Mouse (Mus musculus) MEL-GATA-1-ER (cell line): ENCODE measurements around the gene Bsg.

Experiments
- DNase-seq: peaks from one replicate; pipeline ENCODE4 v3.0.0-alpha.2; 2012; ENCODE audit warnings: low read depth; ENCODE audit errors: extremely low read depth

The Bsg gene

GRCm38 (mm10) chr10:79704065-79704969 is at the start of gene Bsg:
Gene Bsg, plus strand, starts transcription at chr10:79704491.
- peak; percentile 93 for DNase-seq

- no peak for DNase-seq
Observed at GRCm38 (mm10) chr10:79654946-79655395, 49.3 kb upstream of the Bsg start.

DNA sequence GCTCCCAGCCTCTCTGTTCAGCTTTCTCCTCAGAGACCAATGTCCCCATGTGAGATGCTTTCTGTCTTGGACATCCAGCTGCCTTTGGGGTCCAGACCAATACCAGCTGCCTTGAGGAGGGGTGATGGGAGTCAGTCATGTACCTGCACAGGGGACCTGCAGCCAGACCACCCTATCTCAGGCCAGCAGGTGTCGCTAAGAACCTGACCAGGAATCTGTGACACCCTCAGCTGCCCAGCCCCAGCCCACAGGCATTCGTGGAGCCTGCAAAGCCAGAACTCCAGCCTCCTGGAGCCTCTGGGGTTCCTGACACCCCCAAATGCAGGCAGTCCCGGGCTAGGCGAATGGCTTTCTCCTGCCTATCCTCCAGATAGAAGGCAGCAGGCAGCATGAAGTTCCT is 45.5 kb upstream of the Bsg start:
- no peak for DNase-seq

DNA sequence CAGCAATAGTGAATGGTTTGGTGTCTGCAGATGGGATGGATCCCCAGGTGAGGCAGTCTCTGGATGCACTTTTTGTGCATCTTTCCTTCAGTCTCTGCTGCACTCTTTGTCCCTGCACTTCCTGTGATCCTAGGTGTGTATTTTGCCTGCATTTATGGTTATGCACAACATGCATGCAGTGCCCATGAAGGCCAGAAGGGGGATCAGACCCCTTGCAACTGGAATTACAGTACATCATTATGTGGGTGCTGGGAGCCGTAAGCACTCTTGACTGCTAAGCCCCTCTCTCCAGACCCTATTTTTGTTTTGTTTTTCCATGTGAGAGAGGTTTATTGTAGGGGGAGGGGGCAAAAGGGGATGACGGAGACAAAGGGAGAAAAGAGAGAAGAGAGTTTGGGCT is 44.0 kb upstream of the Bsg start:
- DNase-seq: no peak

DNA sequence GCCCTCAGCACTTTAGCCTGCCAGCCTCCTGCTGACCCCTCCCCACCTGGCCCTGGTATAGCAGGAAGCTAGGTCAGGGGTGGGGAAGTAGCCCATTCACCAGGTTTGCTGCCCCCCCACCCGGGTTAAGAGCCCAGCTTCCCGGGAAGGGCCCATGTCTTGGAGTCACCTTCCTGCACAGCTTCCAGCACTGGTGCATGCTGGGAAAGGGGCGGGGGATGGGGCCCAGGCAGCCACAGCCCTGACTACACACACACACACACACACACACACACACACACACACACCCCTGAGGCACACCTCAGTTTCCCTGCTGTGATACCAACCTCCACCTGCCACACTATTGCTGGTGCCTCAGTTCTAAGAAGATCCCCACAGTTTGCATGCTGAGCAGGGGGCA is 42.4 kb upstream of the Bsg start:
- no peak for DNase-seq

GRCm38 (mm10) chr10:79664131-79664665 is 40.1 kb upstream of the Bsg start, which contains the start of gene Madcam1:
Gene Madcam1, plus strand, starts transcription at chr10:79664559.
- no peak for DNase-seq

DNA sequence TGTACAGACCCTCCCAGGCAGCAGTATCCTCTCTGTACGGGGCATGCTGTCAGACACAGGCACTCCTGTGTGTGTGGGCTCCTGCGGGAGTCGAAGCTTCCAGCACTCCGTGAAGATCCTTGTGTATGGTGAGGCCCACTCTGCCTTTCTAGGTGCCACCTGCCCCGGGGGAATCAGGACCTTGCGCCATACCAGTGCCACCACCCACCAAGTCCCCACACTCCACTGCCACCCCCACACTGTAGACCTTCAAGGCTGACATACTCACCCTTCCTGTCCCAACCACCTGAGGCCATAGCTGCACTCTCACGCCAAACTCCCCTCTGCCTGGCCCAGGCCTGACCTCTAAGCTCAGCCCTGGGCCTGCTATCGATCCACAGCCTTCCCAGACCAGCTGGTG is 39.2 kb upstream of the Bsg start:
- no peak for DNase-seq

- DNase-seq: no peak
Observed at GRCm38 (mm10) chr10:79666493-79666892, 37.8 kb upstream of the Bsg start.

- DNase-seq: no peak
Observed at GRCm38 (mm10) chr10:79668076-79668475, 36.2 kb upstream of the Bsg start.

DNA sequence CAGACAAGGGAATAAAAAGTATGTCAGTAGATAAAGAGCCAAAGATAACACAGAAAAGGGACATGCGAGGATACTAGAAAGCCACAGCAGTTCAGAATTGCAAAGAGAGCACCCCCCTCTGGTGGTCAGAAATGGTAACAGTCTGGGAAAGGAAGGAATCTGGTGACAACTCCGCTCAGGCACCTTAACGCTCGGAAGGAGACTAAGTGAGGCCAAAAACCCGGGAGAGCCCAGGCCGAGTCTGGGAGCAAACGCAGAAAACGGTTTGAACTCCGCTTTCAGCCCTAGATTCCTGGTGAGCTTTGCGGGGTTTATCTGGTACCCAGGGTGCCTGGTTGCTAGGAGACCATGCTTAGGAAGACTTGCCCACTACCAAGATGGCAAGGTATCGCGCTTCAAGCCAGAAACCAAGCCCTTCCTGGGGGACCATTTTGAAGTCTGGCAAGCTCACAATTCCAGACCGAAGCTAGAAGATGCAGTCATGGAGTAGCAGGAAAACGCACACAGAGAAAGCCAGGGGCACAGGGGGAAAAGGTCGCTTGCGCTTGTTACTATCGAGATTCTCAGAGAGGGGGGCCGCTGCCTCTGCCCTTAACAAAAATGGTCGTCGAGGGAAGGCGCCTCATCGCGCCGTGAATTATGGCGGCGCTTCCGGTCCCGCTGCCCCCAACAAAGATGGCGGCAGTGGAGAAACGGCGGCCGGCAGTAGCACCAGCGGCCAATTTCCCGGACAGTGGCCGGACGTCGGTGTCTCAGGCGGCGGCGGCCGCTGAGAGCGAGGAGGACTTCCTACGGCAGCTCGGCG is 35.3 kb upstream of the Bsg start, which contains the start of gene Tpgs1:
Gene Tpgs1, plus strand, starts transcription at position 599 of the 805 bp plus-strand sequence.
- DNase-seq: peak; percentile 90

- peak; percentile 56 for DNase-seq
Observed at GRCm38 (mm10) chr10:79669576-79670057, 34.7 kb upstream of the Bsg start.

GRCm38 (mm10) chr10:79670071-79670888 is 34.0 kb upstream of the Bsg start:
- DNase-seq: no peak

DNA sequence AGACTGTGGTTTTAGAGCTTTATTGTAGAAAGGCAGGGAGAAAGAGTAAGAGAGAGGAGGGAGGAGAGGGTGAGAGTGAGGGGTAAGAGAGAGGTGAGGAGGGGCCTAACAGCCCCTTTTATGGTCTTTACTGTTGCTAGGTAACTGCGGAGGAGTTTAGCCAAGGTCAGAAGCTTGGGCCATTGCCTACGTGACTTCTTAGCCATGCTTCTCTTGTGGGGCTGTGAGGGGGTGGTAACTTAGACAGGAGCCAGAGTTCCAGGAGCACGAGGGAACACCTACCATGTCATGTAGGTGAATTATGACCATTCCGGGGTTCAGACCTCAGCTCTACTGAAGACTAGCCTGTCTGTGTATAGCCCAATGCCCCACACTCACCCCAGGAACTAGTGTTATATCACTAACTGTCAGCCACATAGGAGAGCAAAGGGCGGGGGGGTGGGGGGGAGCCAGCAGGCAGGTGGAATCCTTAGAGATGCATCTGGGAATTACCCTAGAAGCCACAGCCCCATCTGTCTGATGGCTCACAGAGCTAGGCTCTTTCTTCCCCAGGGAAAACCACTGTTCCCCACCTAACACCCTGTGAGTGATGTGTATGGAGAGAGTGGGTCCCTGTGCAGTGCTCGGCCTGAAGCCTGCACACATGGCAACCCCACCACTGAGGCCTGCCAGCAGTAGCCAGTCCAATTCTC is 32.7 kb upstream of the Bsg start:
- DNase-seq: no peak

DNA sequence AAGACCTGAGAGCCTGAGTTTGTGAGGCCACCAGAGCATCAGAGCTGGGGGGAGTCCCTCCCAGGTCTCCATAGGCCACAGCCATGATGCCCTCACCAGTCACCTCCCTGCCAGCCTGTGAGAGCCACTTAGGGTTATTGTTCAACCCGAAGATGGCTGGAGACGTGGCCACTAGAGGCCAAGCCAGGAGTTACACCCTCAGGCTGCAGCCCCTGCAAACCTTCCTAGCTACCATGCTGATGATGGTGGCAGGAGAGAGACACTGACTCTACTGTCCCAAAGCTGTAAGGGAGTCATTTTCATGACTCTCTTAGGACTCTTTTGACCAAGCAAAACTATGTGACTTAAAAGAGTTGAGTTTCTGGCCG is 32.2 kb upstream of the Bsg start:
- no peak for DNase-seq

DNA sequence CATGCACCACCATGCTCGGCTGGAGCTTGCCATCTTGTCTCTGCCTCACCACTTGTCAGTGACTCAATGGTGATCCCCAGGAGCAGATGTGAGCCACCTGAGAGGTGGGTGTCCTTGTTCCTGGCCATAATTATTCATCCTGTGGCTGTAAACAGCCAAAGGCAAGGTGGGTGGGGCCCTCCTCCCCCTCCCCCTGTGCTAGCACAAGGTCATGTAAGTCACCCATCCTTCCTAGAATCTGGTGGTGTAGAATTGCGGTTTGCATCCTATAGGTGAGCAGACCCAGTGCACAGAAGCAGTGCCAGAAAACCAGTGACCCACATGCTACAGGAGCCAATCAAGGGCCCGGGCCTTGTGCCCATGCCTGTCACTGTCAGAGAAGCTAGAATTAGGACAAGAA is 31.2 kb upstream of the Bsg start:
- DNase-seq: no peak

DNA sequence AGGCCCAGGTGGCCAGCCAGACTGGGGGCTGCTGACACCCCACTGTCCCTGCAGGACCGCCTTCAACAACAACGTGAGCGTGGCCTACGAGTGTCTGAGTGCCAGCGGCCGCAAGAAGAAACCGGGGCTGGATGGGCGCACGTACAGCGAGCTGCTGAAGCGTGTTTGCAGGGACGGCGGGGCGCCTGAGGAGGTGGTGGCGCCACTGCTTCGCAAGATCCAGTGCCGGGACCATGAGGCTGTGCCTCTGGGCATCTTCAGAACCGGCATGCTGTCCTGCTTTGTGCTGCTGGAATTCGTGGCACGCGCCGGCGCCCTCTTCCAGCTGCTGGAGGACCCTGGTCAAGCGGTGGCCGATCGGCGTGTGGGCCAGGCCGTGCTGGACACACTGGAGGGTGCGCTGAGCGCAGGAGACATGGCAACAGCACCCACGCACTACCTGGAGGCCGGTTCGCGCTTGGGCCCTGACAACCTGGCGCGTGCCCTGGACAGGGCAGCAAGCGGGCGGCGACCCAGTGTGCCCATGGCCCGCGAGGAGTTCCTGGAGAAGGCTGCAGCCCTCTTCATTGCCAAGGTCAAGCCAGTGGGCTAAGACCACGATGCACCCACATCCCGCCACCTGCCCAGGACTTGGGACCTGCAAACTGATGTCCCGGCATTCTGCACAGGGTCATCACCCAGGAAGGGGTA is 28.8 kb upstream of the Bsg start:
- no peak for DNase-seq

DNA sequence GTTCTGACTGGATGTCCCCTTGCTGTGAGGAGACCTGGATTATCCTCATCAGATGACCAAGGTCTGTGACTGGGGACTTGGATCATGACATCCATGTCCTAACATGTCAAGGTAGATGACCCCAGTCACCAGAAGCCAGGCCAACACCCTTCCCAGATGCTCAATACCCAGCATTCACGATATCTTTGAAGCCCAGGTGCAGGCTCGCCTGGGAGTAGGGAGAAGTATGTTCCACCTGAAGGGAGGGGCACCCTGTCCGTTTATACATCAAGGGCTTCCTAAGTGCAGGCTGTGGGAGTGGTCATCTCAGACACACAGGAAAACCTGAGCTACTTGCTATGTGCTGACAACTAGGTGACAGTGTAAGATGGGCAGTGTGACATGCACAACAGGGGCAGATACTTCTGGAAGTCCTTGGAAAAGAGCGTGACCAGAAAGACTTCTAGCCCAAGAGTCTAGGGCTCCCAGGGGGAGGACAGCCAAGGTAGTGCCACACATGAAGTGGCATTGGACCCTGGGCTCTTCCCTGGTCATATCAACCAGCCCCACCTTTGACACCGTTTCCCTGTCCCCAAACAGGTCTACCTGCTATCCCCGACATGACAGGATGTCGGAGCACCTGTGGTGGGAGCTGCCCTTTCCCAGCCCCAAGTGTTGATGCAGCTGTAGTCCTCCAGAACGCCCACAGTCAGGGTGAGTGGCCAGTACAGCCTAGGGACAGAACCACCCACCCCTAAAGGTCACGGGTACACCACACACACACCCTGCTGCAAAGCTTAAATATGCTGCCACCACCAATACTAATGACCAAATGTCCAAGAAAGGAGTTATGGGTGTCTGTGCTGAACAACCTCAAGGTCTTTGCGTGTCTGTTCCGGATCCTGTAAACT is 23.4 kb upstream of the Bsg start:
- DNase-seq: no peak

DNA sequence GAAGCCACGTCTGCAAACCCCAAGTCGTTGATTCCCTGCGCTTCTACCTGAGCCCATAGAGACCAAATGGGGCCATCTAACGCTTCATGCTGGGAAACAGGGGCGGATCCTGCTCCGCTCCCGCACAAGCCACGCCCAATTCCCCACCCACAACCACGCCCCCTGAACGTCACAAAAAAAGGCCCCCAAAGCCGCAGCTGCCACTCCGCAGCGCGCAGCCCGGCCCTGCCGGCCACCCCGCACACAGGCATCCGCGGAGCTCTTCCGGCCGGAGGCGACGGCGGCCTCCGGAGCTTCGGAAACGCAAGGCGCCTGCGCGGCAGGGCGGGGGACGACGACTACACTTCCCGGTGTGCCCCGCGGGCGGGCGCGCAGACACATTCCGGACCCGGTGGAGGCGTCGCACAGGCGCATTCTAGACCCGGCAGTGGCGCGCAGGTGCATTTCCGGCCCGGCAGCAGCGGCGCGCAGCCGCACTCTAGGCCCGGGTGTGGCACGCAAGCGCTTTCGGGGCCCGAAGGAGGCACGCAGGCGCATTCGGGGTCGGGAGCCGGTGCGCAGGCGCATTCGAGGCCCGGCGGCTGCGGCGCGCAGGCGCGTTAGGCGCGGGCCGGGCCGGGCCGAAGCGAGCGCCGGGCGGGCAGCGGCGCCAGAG is 22.6 kb upstream of the Bsg start, which contains the start of gene Cdc34:
Gene Cdc34, plus strand, starts transcription at position 605 of the 655 bp plus-strand sequence.
- peak; percentile 90 for DNase-seq
